Mouse (Mus musculus) adipocyte (in vitro differentiated cells): Measurements from ENCODE around the gene Cmip.

Experiments used
- DNase-seq: peaks from one replicate; pipeline ENCODE4 v3.0.0-alpha.2; 2016; ENCODE audit warnings: low spot score

Gene Cmip

GRCm38 (mm10) chr8:117503405-117504069, 246.7 kb downstream of the Cmip start:
- no peak for DNase-seq

- DNase-seq: no peak
These were observed 250.8 kb downstream of the Cmip start for GRCm38 (mm10) chr8:117507703-117508102.
